Mouse (Mus musculus) brown adipose tissue, adult 24 weeks (tissue): Measurements from ENCODE around the gene Nek6. TPM values are rescaled to one million over a fixed set of nuclear protein-coding genes. Genes with fewer than 3 reads are reported as not detected.

ENCODE experiments used
- H3K27ac ChIP-seq: fragments of 200-500 bp; replicated peaks from 2 replicates; pipeline ENCODE4 v1.5.1; 2012; ENCODE audit warnings: low read depth, mild to moderate bottlenecking, low read length
- H3K4me1 ChIP-seq: fragments of 200-500 bp; 2 replicates; pipeline ENCODE4 v1.6.1; 2012; ENCODE audit warnings: low read length, mixed read lengths; ENCODE audit not compliant: control insufficient read depth, insufficient read depth, insufficient read length
- H3K4me3 ChIP-seq: fragments of 200-500 bp; 2 replicates; pipeline ENCODE4 v1.5.1; 2012; ENCODE audit warnings: low read depth, mild to moderate bottlenecking, low read length, moderate library complexity; ENCODE audit not compliant: insufficient read depth
- polyA plus RNA-seq: library from polyadenylated mRNA; stranded (reverse); fragments of >200 nt; gene quantifications from 2 replicates; pipeline ENCODE4 v1.2.4, GENCODE M21; 2012; ENCODE audit not compliant: missing spikeins, insufficient read depth, insufficient read length

Nek6 gene
- polyA plus RNA-seq, 1 experiment, result 8.5 TPM

DNA sequence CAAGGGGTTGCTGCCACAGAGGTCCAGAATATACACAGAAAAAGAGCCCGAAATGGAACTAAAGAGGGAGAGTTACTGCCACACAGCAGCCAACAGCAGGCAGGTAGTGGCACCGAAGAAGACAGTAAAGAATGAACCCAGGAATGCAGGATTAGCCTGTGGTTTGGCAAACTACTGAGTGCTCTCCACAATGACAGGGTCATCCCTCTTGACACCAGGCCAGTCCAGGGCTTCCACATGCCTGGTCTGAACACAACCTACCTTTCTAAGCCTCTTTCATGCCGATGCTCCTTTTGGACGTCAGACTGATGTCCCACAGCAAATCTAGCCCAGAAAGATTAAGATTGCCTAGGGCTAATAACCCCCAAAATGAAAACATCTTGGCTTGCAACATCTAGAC, 117.4 kb downstream of the Nek6 start:
- H3K27ac ChIP-seq, result no peak overlapping the region
- 0 out of 2 replicates have a peak, but pooled peaks cover 2% of the 10 kb centered on the region for H3K4me1 ChIP-seq
- no peak overlapping the region for H3K4me3 ChIP-seq

DNA sequence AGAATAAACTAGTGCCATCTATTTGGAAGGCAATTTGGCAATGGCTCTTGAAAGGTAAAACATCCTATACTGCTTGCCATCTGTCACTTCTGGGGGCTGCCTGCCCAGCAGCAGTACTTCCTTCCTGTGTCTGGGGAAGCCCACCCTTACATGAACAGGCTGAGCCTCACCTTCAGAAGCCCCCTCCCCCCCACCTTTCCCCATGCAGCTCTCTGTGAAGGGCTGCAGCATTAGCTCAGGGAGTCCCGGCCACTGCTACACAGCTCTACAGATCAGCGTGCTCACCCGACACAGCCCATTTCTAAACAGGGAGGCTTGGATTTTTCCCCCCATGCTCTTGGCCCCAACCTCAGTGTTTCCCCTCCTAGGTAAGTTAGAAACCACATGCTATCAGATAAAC, 118.0 kb downstream of the Nek6 start:
- Histone ChIP-seq H3K27ac (no peak overlapping the region), H3K4me1 (0 out of 2 replicates have a peak, but pooled peaks cover 2% of the 10 kb centered on the region), H3K4me3 (no peak overlapping the region)

DNA sequence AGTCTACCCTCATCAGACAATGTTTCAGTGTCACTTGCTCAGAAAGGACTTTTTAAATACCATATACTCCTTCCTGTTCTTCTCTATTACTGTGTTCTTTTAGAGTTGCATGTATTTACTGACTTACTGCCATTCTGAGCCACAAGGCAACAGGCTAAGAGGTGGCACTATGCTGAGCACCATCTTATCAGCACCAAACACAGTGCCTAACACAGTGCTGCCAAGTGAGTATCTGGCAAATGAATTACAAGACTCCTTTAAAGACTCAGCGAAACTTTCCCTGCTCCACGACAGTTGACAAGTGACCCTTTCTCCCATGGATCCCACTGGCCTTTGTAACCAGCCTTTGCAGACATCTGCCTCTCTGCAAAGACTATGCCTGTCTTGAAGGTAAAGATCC, 119.1 kb downstream of the Nek6 start:
- no peak overlapping the region for H3K4me3 ChIP-seq
- H3K4me1 ChIP-seq, result no peaks in the 10 kb centered on the region
- no peak overlapping the region for H3K27ac ChIP-seq

DNA sequence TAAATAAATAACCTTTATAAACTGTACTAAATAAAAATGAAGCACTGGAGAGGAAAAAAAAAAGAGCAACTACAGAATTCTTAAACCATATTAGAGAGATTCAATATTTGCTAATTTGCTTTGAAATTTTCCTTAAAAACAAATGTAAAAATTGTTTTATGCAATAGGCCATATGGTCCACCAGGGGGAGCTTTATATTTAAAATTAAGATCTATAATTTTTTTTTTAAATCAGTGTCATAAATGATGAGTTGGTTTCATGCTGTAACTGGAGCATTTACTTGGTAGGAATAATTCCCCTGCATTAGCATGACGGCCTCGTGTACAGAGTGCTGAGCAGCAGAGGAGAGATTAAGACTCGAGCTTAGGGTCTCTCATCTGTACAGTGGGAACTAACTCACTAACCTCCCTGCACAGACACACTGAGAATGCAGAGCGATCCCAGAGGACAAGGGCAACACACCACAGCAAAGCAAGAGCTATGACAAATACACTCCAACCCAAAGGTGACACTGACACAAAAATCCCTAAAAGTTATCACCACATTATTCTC, 126.3 kb downstream of the Nek6 start:
- H3K27ac ChIP-seq, result no peak overlapping the region
- H3K4me3 ChIP-seq, result no peak overlapping the region
- H3K4me1 ChIP-seq, result no peaks in the 10 kb centered on the region

- Histone ChIP-seq H3K4me1 (peaks cover 2% of the 10 kb centered on the region; the same call in 1 of the 2 replicates), H3K4me3 (no peak overlapping the region), H3K27ac (no peak overlapping the region)
Observed at GRCm38 (mm10) chr2:38641761-38642160, 130.3 kb downstream of the Nek6 start.

DNA sequence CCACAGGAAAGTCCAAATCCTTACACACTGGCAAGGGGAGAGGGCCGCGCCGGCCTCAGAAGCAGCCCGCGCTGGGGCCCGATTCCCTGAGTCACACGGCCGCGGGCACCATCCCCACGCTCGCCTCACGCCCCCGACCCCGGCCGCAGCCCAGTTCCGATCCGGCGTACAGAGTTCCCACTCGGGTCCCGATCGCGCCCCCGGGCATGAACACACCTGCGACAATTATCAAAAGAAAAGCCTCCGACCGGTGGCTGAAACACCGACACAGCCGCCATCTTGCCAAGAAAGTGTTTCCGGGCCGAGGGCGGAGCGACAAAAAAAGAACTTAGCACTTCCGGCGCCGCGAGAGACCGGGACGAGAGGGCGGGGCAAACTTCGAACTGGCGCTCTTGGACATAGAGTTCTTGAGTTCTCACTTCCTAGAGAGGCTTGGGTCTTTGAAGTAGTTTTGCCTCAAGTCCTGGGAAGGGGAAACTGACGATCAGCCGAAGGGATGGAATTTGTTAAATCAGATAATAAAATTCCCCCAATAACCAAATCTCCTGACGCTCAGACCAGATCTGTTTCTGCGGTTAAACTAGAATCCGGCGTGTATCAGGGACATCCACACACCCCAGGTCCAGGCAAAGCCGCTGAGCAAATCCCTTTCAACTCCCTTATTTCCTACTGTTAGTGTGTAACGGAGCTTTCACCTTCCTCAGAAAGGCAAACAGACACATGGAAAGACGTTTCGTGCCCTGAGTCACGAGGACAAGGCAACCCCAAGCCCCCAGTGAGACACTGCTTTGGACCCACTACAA, 132.4 kb downstream of the Nek6 start, which contains the start of gene Psmb7:
Psmb7 (minus strand) TSS at position 463 of the 803 bp plus-strand sequence.
- Histone ChIP-seq H3K4me3 (peak within 1 kb of the TSS; percentile 95), H3K27ac (peak within 1 kb of the TSS; percentile 77), H3K4me1 (peaks cover 2% of the 10 kb centered on the region; the same call in 1 of the 2 replicates)

Other genes starting within 250 kb of the Nek6 start
- gene Dennd1a, start 224.3 kb upstream of the Nek6 start, polyA plus RNA-seq, result 14.3 and 14.6 TPM in 2 replicates
- not detected in 2 replicates for gene Lhx2, start 172.4 kb upstream of the Nek6 start, polyA plus RNA-seq
- gene Psmb7, start 132.4 kb downstream of the Nek6 start, polyA plus RNA-seq, result 339 and 373 TPM in 2 replicates
- gene Nr5a1, start 202.9 kb downstream of the Nek6 start, polyA plus RNA-seq, result not detected in 2 replicates